Mouse (Mus musculus) CD4-positive helper T cell, adult 2 months (primary cell): ENCODE measurements around the gene Senp7.
"Not testable (repeated sequence)": the region's sequence is repeated elsewhere in the genome, so short reads cannot be mapped to it uniquely, and the experiment has no call there.

ENCODE experiments used
- DNase-seq: peaks from one replicate; pipeline ENCODE4 v3.0.0-alpha.2; 2012; ENCODE audit warnings: low read depth, missing footprints, low spot score

Gene Senp7

DNA sequence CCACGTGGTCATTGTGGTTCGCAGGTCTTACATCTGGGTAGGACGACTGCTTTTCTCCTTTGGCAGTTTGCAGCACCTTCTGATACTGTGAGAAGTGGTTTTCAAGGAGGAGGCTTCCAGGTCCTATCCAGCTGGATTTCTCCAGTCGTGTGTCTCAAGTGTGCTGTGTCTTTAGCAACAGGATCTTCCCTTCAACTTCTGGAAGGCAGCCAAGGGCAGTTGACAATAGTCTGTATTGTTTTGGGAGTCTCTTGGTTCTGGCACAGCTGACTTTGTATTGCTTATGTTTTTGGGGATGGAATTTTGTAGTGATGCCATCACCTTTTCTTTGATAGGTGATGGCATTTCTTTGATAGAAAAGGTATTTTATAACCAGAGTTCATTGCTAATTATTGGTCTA, 86.0 kb downstream of the Senp7 start:
- no peak for DNase-seq

DNA sequence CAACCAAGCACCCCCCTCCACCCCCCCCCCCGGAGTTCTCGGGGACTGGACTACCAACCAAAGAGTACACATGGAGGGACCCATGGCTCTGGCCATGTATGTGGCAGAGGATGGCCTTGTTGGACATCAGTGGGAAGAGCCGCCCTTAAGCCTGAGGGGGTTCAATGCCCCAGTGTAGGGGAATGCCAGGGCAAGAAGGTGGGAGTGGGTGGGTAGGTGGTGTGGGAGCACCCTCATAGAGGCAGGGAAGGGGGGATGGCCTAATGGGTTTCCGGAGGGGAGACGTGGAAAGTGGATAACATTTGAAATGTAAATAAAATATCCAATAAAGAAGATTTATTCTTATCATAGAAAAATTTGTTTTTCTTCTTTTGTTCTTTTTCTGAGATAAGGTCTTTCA, 89.5 kb downstream of the Senp7 start:
- not testable (repeated sequence) for DNase-seq

DNA sequence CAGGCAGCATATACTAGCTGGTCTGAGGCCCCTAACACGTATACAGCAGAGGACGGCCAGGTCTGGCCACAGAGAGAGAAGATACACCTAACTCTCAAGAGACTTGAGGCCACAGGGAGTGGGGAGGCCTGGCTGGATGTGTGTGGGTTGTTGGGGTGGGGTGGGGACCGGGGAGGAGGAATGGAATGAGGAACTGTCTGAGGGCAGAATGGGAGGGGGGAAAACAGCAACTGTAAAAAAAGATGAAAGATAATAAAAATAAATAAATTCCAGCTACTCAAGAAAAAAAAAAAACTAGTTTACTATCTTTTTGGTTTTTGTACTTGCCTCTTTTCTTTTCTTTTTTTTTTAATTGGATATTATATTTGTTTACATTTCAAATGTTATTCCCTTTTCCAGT, 91.8 kb downstream of the Senp7 start:
- no peak for DNase-seq

DNA sequence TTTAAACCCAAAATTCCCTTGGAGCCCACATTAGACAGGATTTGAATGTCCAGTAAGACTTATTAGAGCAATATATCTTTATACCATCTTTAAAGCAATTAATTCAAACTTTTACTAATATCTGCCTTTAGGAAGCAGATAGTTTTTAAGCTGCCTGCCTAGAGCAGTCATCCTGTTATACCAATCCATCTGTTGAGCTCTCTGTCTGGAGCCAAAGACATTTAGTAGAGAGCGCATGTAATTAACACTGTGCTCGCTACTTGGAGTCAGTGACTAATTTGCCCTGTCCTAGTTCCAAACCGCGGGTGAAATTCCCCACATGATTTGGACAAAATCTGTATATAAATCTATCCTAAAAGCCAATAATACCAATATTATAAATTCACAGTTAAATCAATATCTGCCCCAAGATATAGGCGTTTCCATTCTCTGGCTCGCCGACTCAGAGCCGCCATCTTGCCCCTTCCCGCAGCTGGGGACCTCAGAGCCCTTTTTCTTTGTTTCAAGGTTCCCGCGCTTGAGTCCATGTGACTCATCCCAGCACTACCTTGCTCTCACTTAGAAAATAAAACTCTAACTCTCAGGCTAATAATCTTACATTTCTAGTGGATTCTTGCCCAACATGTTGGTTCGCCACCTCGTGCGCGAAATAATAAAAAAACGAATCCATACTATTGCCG, 96.9 kb downstream of the Senp7 start:
- DNase-seq: no peak

DNA sequence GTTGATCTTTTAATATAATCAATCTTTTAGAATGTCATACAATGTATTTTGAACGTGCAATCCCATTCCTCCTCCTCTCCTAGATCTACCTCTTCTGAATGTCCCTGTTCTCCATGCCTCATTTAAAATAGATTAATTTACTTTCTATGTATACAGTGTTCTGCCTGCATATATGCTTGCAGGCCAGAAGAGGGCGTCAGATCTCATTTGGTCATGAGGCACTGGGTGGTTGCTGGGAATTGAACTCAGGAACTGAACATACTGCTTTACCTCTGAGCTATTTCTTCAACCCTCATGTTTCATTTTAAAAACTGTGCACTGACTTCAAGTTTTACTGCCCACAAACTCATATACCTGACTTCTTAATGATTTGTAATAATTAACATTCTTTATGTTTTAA, 99.5 kb downstream of the Senp7 start:
- no peak for DNase-seq

DNA sequence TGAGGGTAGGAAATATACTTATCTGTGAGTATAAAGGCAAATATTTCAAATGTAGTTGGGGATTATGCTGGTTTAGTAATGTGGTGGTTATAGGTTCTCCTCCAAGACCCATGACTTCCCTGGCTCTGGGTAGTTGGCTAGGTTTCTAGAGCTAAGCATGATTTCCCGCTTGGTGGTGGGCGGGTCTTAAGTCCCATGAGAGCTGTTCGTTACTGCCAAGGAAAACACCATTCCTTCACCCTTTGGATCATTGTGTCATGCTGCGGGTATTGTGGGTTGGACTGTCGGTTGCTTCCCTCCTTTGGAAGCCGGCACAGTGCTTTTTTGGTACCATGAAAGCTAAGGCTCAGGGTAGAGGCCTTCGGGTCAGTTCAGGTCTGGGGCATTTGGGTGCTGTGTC, 115.3 kb downstream of the Senp7 start:
- no peak for DNase-seq

DNA sequence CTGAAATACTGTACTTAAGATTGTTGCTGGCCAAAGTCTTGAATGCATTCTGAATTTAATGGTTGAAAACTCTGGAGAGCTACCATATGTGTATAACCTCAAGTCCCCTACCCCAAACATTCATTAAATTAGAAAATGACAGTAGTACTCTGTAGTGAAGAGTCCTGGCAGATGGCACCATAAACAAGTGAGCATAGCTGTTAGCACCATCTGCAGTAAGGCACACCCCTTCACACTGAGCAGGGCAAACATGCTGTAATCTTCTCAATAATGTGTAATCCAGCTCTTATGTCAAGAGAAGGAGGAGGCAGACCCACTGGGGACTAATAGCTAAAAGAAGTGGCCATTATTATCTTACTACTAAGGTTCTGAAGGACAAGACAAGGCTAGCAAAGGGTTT, 122.1 kb downstream of the Senp7 start:
- no peak for DNase-seq

DNA sequence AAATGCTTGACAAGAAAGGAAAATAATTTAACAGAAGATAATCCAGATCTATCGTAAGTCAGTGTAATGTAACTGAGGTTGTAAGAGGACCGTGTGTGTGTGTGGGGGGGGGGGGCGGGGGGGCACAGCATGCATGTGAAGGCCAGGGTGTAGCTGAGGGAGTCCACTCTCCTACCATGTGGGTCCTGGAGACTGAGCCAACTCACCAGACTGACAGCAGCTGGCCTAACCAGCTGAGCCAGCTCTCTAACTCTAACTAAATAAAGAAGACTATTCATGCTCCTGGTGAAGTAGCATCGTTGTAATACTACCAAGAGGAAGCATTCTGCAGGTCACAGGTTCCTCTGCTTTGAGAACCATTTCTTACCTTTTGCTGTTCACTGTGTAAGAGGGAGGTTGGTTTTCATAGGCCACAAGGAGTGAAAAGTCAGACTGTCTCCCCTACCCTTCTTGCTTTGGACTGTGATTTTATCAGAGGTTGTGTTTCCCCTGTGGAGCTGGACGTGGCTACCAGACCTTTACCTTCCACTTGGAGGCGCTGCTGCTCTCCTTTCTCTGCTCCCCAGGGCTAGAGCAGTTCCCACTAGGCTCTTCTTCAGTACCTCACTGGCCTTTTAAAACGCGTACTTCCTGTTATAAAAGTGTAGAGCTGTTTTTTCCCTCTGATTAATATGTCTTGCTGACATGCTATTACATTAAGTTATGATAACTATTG, 127.9 kb downstream of the Senp7 start:
- no peak for DNase-seq

DNA sequence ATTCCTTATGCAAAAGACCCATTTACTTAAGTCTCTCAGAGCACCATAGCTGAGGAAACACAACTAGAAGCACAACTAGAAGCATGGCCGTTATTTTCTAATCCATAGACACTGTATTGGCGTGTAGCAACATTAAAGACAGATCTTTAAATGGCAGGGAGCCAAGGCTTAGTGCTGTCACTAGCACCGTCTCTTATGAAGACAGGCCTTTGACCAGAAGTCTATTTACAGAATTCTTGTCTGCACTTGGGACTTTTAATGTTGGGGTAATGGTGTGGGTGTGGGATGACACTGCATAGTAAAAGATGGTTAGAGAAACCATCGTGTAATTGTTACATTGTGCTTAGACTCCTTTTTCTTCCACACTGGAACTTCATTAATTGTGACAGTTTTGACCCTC, 138.7 kb downstream of the Senp7 start:
- DNase-seq: no peak

DNA sequence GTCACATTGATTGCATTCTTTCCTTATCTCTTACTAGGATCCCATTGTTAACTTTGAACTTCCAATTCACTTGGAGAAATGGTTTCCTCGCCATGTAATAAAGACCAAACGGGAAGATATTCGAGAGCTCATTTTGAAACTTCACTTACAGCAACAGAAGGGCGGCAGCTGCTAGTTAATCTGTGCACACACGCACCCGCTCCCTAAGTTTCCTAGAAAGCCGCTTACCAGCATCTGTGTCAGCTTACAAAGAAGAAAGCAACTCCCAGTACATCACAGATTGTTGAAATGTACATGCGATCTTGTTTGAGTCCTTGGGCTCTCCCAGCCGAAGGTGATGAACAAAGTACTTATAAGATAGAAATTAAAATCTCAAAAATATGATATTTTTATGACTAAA, 140.1 kb downstream of the Senp7 start:
- DNase-seq: no peak

DNA sequence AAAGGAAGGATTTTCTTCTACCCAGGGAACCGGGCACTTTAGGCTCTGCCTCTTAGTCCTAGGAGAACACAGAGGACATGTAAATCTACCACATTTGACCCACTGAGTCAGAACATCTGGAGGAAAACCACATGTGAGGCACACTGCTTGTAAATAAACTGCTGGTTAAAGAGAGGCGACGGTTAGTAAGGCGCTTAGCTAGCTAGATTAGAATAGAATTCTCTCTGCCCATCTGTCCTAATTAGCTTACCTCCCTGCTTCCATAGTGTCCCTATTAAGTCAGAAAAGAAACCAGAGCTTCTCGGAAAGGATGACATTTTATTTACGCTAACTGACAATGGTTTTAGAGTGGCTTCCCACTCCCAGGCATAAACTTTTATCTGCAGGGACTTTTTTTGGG, 155.9 kb downstream of the Senp7 start, which contains the start of gene Impg2:
TSS of gene Impg2 (plus strand) at position 263 of the 400 bp plus-strand sequence.
- no peak for DNase-seq

DNA sequence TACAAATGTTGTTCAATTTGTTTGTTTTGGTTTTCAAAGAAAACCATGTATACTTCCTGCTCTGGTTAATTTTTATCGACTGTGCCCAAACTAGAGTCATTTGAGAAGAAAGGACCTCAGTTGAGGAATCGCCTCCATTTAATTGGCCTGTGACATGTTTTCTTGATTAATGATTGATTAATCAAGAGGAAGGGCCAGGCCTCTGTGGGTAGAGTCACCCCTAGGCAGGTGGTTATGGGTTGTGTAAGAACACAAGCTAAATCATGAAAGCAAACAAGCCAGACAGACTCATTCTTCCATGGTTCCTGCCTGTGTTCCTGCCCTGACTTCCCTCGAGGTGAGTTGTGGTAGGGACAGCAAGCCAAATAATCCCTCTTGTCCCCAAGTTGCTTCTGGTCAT, 164.6 kb downstream of the Senp7 start:
- DNase-seq: no peak

DNA sequence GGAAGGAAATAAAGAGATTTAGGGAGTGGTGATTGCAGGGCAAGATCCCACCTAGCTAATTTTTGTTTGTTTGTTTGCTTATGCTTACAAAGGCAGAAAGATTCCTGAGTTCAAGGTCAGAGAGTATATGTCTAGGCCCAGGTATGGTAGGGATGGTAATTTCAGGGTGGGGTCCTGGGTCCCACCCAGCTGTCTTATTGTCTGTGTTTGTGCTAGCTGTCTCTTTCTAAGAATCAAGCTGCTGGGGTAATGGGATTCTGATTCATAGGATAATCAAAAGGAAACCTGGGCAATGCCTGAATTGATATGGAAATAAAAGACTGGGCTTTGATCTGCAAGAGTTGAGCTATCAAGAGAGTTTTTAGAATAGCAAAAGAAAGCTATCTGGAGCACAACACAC, 179.5 kb downstream of the Senp7 start:
- DNase-seq: no peak

DNA sequence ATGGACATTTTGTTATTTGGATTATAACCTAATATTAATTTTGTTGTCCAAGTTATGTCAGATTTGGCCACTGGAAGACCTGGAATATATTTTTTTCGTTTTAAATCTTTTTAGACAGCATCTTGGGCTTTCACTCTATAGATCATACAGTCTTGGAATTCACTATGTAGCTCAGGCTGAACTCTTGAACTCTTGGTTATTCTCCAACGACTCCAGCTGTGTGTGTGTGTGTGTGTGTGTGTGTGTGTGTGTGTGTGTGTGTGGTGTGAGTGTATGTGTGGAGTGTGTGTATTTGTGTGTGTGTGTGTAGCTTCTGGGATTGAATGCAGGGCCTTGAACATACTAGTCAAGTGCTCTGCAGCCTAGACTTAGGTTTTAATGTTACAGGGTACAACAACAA, 181.3 kb downstream of the Senp7 start:
- no peak for DNase-seq

DNA sequence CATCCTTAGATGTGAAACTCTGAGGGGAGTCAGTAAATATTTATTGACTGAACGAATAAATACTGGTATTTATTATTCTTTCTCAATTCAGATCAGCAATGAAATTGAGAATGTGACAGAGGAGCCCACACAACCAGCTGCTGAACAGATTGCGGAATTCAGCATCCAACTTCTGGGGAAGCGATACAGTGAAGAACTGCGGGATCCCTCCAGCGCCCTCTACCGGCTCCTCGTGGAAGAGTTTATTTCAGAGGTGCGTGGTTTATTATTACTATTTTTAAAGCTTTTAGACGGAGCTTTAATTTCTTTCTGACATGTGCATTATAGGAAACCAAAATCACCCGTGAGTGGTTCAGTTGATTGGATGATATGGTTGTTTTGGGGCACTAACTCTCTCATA, 183.2 kb downstream of the Senp7 start:
- DNase-seq: no peak

DNA sequence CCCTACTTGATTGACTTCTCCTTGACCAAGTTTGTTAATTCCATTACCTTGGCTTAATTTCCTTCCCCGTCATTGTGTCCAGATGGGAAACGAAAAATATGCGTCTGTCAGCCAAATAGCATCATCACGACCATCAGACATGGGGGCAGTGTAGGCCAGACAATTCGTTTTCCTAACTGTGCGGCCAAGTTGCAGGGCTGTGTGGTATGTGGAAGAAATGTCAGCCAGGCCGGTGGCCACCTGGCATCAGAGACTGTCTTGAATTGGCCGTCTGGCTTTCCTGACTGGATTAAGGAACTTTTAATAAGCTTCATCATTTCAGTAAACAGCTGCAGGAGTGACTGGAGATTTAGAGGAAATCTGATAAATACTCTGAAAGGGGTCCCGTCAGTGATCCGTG, 184.6 kb downstream of the Senp7 start:
- no peak for DNase-seq
